8 mouse cellular contexts compared by ENCODE assay signal in the genomic region with DNA sequence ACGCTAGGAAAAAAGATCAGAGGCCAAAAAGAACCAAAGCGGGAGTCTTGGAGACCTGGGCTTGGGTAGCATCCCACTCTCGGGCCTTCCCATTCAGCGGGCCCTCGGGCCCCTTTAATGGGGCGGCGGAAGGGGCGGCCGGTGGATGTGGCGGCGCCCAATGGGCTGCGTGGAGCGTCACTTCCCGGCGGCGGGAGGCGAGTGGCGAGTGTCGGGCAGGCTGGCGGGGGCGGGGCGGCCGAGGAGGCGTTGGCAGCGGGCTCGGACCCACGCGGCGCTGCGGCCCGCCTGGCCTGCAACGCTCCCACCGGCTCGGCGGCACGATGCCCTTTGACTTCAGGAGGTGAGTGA. TPM values are rescaled to one million over a fixed set of nuclear protein-coding genes. Genes with fewer than 3 reads are reported as not detected.
A peak's percentile ranks its signal among the peaks of the same experiment; 100 is the strongest.
DNase-seq lines count a peak whose midpoint lies in the region; ATAC-seq and TF ChIP-seq lines count a peak whose summit lies in the region.

Ergic1 (plus strand) TSS at position 200 of the 351 bp plus-strand sequence.

- peaks cover 32% of the 10 kb centered on the region for H3K36me3 ChIP-seq in heart, embryonic 10.5 days
- peaks cover 6% of the 10 kb centered on the region; the same call in 1 of the 2 replicates for H3K36me3 ChIP-seq in kidney, embryonic 14.5 days (ENCODE audit: control insufficient read depth, insufficient read depth, low read length)
- H3K36me3 ChIP-seq in limb, embryonic 14.5 days (ENCODE audit: control insufficient read depth, insufficient read depth, low read length), result peaks cover 25% of the 10 kb centered on the region
- H3K36me3 ChIP-seq in midbrain, embryonic 16.5 days (ENCODE audit: control insufficient read depth, insufficient read depth, low read length), result peaks cover 16% of the 10 kb centered on the region
- H3K36me3 ChIP-seq in spleen, adult 2 months (ENCODE audit: control insufficient read depth, insufficient read depth, low read length), result no peaks in the 10 kb centered on the region

- H3K9ac ChIP-seq in kidney, embryonic 14.5 days (ENCODE audit: low read depth, low read length), result peak within 1 kb of the TSS; percentile 85
- peak within 1 kb of the TSS; percentile 69 for H3K9ac ChIP-seq in limb, embryonic 14.5 days (ENCODE audit: low read depth, low read length, severe bottlenecking)
- H3K9ac ChIP-seq in midbrain, embryonic 16.5 days (ENCODE audit: low read depth, low read length), result peak within 1 kb of the TSS; percentile 90

- peak within 1 kb of the TSS; percentile 93 for H3K4me2 ChIP-seq in kidney, embryonic 14.5 days (replicated peaks; ENCODE audit: low read depth, low read length)
- H3K4me2 ChIP-seq in limb, embryonic 14.5 days (replicated peaks; ENCODE audit: low read depth, low read length, severe bottlenecking), result peak within 1 kb of the TSS; percentile 66
- peak within 1 kb of the TSS; percentile 90 for H3K4me2 ChIP-seq in midbrain, embryonic 16.5 days (ENCODE audit: low read length)

- DNase-seq in A20 (ENCODE audit: low read depth, low spot score), result peak; percentile 89
- peak; percentile 96 for DNase-seq in heart, embryonic 10.5 days (ENCODE audit: low spot score)
- peak; percentile 86 for DNase-seq in limb, embryonic 14.5 days (ENCODE audit: low spot score)
- DNase-seq in spleen, adult 2 months (ENCODE audit: low read depth in 1 of 2, low spot score in 2 of 2), result peak in 1 of 2 experiments; percentile 90

- H3K27me3 ChIP-seq in heart, embryonic 10.5 days (ENCODE audit: insufficient read depth, poor library complexity, severe bottlenecking), result no peaks in the 10 kb centered on the region
- H3K27me3 ChIP-seq in kidney, embryonic 14.5 days (ENCODE audit: control insufficient read depth, insufficient read depth, low read length), result no peaks in the 10 kb centered on the region
- no peaks in the 10 kb centered on the region for H3K27me3 ChIP-seq in limb, embryonic 14.5 days (ENCODE audit: control insufficient read depth, insufficient read depth, low read length)
- no peaks in the 10 kb centered on the region for H3K27me3 ChIP-seq in midbrain, embryonic 16.5 days (ENCODE audit: control insufficient read depth, insufficient read depth, low read depth, low read length)
- H3K27me3 ChIP-seq in spleen, adult 2 months (ENCODE audit: control insufficient read depth, insufficient read depth, low read length), result no peaks in the 10 kb centered on the region

- 1% methylated on average over 36 of the region's 36 CpGs for WGBS in heart, embryonic 10.5 days
- WGBS in kidney, embryonic 14.5 days, result 0% methylated on average over 23 of the region's 36 CpGs
- 2% methylated on average over 13 of the region's 36 CpGs for WGBS in limb, embryonic 14.5 days
- under 1% methylated on average over 36 of the region's 36 CpGs for WGBS in midbrain, embryonic 16.5 days
- WGBS in spleen, adult 2 months, result 2% methylated on average over 36 of the region's 36 CpGs

- peak within 1 kb of the TSS; percentile 68 for H3K4me3 ChIP-seq in bone marrow macrophage, adult 2 months (ENCODE audit: insufficient read depth, low read length)
- H3K4me3 ChIP-seq in embryonic fibroblast, embryonic 13.5 days (ENCODE audit: insufficient read depth, low read length), result peak within 1 kb of the TSS; percentile 74
- H3K4me3 ChIP-seq in heart, embryonic 10.5 days, result peak within 1 kb of the TSS; percentile 95
- peak within 1 kb of the TSS; percentile 86 for H3K4me3 ChIP-seq in kidney, embryonic 14.5 days (ENCODE audit: low read length)
- H3K4me3 ChIP-seq in limb, embryonic 14.5 days (replicated peaks; ENCODE audit: low read length), result peak within 1 kb of the TSS; percentile 69
- peak within 1 kb of the TSS; percentile 69 for H3K4me3 ChIP-seq in midbrain, embryonic 16.5 days (ENCODE audit: low read depth, low read length)
- peak within 1 kb of the TSS; percentile 81 for H3K4me3 ChIP-seq in spleen, adult 2 months (ENCODE audit: extremely low read depth, insufficient read depth, insufficient read length)

- TF ChIP-seq CTCF in bone marrow macrophage, adult 2 months (IDR thresholded peaks at IDR 0.05; ENCODE audit: low read depth, low read length), result no peak
- TF ChIP-seq CTCF in embryonic fibroblast, embryonic 13.5 days (IDR thresholded peaks at IDR 0.05; ENCODE audit: borderline replicate concordance, insufficient read depth, low read length), result no peak
- no peak for TF ChIP-seq CTCF in spleen, adult 2 months (IDR thresholded peaks at IDR 0.05; ENCODE audit: extremely low read depth, insufficient read depth, insufficient read length, insufficient replicate concordance)

- 0 out of 2 replicates have a peak within 1 kb of the TSS, but pooled peaks have one; percentile 15 for H3K27ac ChIP-seq in bone marrow macrophage, adult 2 months (ENCODE audit: insufficient read depth, low read depth, low read length)
- H3K27ac ChIP-seq in embryonic fibroblast, embryonic 13.5 days (ENCODE audit: insufficient read depth, low read length), result peak within 1 kb of the TSS; percentile 80
- peak within 1 kb of the TSS; percentile 95 for H3K27ac ChIP-seq in heart, embryonic 10.5 days
- H3K27ac ChIP-seq in kidney, embryonic 14.5 days (ENCODE audit: low read depth, low read length), result peak within 1 kb of the TSS; percentile 69; the same call in 1 of the 2 replicates
- peak within 1 kb of the TSS; percentile 83 for H3K27ac ChIP-seq in limb, embryonic 14.5 days (replicated peaks; ENCODE audit: low read depth, low read length)
- H3K27ac ChIP-seq in midbrain, embryonic 16.5 days (ENCODE audit: low read length), result peak within 1 kb of the TSS; percentile 81
- H3K27ac ChIP-seq in spleen, adult 2 months (ENCODE audit: insufficient read depth, low read length), result peak within 1 kb of the TSS; percentile 40; the same call in 1 of the 2 replicates

- no peak for TF ChIP-seq POLR2A in bone marrow macrophage, adult 2 months (IDR thresholded peaks at IDR 0.05; ENCODE audit: borderline replicate concordance, low read depth, low read length)
- peak; percentile 50 for TF ChIP-seq POLR2A in embryonic fibroblast, embryonic 13.5 days (IDR thresholded peaks at IDR 0.05; ENCODE audit: low read depth, low read length)
- peak; percentile 74; the same call in 1 of the 2 replicates for TF ChIP-seq POLR2A in limb, embryonic 14.5 days (IDR thresholded peaks at IDR 0.05; ENCODE audit: borderline replicate concordance, extremely low read depth, insufficient read depth, insufficient read length)
- TF ChIP-seq POLR2A in spleen, adult 2 months (IDR thresholded peaks at IDR 0.05; ENCODE audit: low read depth, low read length), result no peak

- H3K4me1 ChIP-seq in bone marrow macrophage, adult 2 months (ENCODE audit: control insufficient read depth, insufficient read depth, low read length), result peaks cover 15% of the 10 kb centered on the region
- H3K4me1 ChIP-seq in embryonic fibroblast, embryonic 13.5 days (ENCODE audit: control insufficient read depth, insufficient read depth, low read length), result peaks cover 6% of the 10 kb centered on the region; the same call in 1 of the 2 replicates
- peaks cover 46% of the 10 kb centered on the region for H3K4me1 ChIP-seq in heart, embryonic 10.5 days
- peaks cover 42% of the 10 kb centered on the region for H3K4me1 ChIP-seq in kidney, embryonic 14.5 days (ENCODE audit: control insufficient read depth, insufficient read depth, low read length)
- peaks cover 15% of the 10 kb centered on the region for H3K4me1 ChIP-seq in limb, embryonic 14.5 days (ENCODE audit: control insufficient read depth, insufficient read depth, low read length)
- H3K4me1 ChIP-seq in midbrain, embryonic 16.5 days (ENCODE audit: control insufficient read depth, insufficient read depth, low read length), result peaks cover 23% of the 10 kb centered on the region
- H3K4me1 ChIP-seq in spleen, adult 2 months (ENCODE audit: control insufficient read depth, insufficient read depth, insufficient read length), result peaks cover 8% of the 10 kb centered on the region

- H3K9me3 ChIP-seq in heart, embryonic 10.5 days, result no peaks in the 10 kb centered on the region
- no peaks in the 10 kb centered on the region for H3K9me3 ChIP-seq in kidney, embryonic 14.5 days (ENCODE audit: control insufficient read depth, low read length)
- no peaks in the 10 kb centered on the region for H3K9me3 ChIP-seq in limb, embryonic 14.5 days (ENCODE audit: control insufficient read depth, low read length)
- no peaks in the 10 kb centered on the region for H3K9me3 ChIP-seq in midbrain, embryonic 16.5 days (replicated peaks; ENCODE audit: control insufficient read depth, low read length, poor library complexity, severe bottlenecking)

- ATAC-seq in kidney, embryonic 14.5 days (ENCODE audit: low FRiP score, low TSS enrichment), result peak; percentile 95
- peak; percentile 95 for ATAC-seq in limb, embryonic 14.5 days (ENCODE audit: low FRiP score, low read depth)
- peak; percentile 98 for ATAC-seq in midbrain, embryonic 16.5 days

RNA-seq across cellular contexts. Expression of gene Ergic1, which starts in this region (rescaled TPM):
- 30.6 and 37.2 TPM in 2 replicates for polyA plus RNA-seq in bone marrow macrophage, adult 2 months (2012; ENCODE audit: insufficient read depth, insufficient read length, missing spikeins)
- polyA plus RNA-seq in embryonic fibroblast, embryonic 13.5 days (2011; ENCODE audit: insufficient read length, low read depth, missing spikeins), result 376 and 420 TPM in 2 replicates
- 130 and 150 TPM in 2 replicates for polyA plus RNA-seq in heart, embryonic 10.5 days (2016; fragmentation: Nextera tagmentation; extraction: Ambion mirVana)
- polyA plus RNA-seq in kidney, embryonic 14.5 days (2014; fragmentation: Nextera tagmentation; extraction: Ambion mirVana), result 141 and 150 TPM in 2 replicates
- polyA plus RNA-seq in limb, embryonic 14.5 days (2012; rRNA removed), result 222 and 267 TPM in 2 replicates
- 156 and 157 TPM in 2 replicates for polyA plus RNA-seq in limb, embryonic 14.5 days (2014; fragmentation: Nextera tagmentation; extraction: Ambion mirVana)
- 102 and 103 TPM in 2 replicates for polyA plus RNA-seq in midbrain, embryonic 16.5 days (2015; fragmentation: Nextera tagmentation; extraction: Ambion mirVana)
- 39.2 and 47.4 TPM in 2 replicates for polyA plus RNA-seq in spleen, adult 2 months (2012; rRNA removed)

Comparison
In these comparisons a context has a peak if more than half of its experiments do, and no peak if none do; other contexts are left out.
1. H3K27ac ChIP-seq: peak in every context shown above with its lines; median percentile 95 in heart, embryonic 10.5 days; 83 in limb, embryonic 14.5 days; 81 in midbrain, embryonic 16.5 days; 80 in embryonic fibroblast, embryonic 13.5 days; 69 in kidney, embryonic 14.5 days; 40 in spleen, adult 2 months; 15 in bone marrow macrophage, adult 2 months.
2. POLR2A ChIP-seq: peak in embryonic fibroblast, embryonic 13.5 days (single experiment) and limb, embryonic 14.5 days (single experiment); none in bone marrow macrophage, adult 2 months (single experiment) and spleen, adult 2 months (single experiment).
3. Peak in every context shown above with its lines, with median percentiles within 50 percentile points of each other: H3K4me3 ChIP-seq, ATAC-seq, H3K4me2 ChIP-seq and H3K9ac ChIP-seq.